Mouse (Mus musculus) kidney, postnatal 36 days (tissue): ENCODE results near the gene Itih4.

Experiments
- DNase-seq, 2 experiments: peaks; one replicate each; pipeline ENCODE4 v3.0.0; 2021 to 2022; ENCODE audit warnings: mixed read lengths in 2 of 2

Itih4 gene

DNA sequence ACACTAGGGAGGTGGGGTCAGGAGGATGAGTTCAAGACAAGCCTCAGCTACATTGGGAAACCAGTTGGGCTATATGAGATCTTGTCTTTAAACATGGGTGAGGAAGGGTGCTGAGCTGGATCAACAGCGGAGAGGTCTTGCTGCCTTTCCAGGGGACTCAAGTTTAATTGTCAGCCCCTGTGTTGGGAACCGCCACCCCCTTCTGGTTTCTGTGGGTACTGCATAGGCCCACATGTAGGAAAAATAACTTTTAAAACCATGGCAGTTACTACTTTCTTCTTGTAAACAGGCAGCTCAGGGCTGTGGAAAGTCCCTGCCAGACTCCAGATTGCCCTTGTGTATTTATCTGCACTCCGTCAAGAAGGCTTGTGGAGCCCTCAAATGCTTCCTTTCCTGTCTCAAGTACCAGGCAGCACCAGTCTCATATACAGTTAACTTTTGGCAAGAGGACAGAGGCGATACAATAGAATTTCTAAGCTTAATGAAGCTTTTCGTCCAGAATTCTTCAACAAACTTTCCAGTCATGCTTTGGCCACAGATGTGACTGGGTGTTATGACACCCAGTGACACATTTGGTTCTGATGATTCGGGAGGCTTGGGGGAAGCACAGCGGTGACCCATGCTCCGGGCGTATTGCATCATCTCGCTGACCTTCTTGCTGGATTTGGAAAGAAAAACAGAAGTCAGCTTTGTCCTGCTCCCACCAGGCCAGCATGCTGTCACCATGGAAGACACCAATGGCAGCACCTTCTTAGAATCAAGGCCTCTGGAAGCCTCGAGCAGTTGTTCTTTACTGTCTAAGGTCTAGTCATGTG is 57.8 kb downstream of the Itih4 start:
- peak; percentile 47 to 83 for DNase-seq

GRCm38 (mm10) chr14:30944745-30945144 is 58.5 kb downstream of the Itih4 start:
- no peak for DNase-seq

DNA sequence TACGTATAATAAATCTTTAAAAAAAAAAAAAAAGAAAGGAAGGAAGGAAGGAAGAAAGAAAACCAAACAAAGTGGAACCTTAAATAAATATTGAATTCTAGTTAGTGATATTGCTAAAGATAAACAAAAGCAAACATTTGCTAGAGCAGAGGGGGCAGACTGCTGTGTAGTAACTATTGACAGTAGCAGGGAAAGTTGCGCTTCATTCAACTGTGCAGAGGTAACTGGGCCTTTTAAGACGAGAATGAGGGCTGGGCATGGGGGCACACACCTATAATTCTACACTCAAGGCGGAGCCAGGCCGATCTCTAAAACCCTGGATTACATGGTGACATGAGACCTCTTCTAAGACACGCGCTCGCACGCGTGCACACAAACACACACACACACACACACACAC is 63.7 kb downstream of the Itih4 start:
- no peak for DNase-seq

DNA sequence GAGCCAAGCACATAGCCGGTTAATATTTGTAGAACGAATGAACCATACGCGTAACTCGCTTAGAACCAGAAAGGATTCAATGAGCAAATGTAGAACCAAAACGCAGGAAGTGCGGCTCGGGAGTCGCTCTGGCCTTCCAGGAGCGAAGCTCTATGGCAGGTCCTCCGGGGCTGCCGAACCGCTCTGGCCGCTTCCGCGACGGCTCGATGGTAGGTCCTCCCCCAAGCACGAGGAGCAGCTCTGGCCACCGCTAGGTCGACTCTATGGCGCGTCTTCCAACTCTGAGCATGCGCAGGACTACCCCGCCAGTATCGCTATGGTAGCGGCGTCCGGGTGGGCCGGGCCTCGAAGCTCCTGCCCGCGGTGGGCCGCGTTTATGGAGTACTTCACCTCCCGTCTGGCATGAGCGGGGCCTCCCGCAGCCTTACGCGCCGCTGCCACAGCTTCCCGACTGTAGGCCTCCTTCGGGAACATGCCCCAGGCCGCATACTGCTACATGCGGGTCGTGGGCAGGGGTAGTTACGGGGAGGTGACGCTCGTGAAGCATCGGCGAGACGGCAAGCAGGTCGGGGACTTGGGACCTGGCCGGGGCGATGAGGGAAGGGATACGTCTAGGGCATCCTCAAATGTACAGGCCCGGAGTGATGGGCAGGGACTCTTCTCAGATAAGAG is 65.0 kb downstream of the Itih4 start, which contains the start of gene Nek4:
TSS of gene Nek4 (plus strand) at position 224 of the 672 bp plus-strand sequence.
- DNase-seq: peak; percentile 96 to 97
